ENCODE assay signal across 17 mouse cellular contexts in the genomic region with DNA sequence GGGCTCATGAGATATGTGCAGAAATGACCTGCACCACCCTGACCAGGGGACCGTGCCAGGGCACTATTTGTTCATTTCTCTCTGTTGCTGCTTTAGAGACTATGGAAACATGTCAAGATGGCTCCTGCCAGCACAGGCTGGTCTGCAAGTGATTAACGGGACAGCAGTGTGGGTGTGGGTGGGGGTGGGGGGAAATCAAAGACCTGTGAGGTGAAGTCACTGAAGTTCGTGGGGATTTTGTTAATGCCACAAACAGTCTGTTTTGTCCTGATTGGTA.
"Had no signal": no experiment of that assay in that cellular context is flagged by ENCODE, and none has a peak within 500 bp of the region (broad histone marks: within the 10 kb centered on the region; RNA-seq: fewer than 3 reads in every experiment).

No protein-coding gene starts in this region.

- H3K36me3 ChIP-seq: limb, embryonic 12.5 days; limb, embryonic 15.5 days; liver, embryonic 13.5 days; midbrain, embryonic 10.5 days; midbrain, embryonic 13.5 days; neural tube, embryonic 13.5 days had no signal

- H3K4me2 ChIP-seq: limb, embryonic 12.5 days; limb, embryonic 15.5 days; liver, embryonic 13.5 days; midbrain, embryonic 13.5 days; neural tube, embryonic 13.5 days had no signal

- H3K27me3 ChIP-seq: limb, embryonic 15.5 days; neural tube, embryonic 13.5 days had no signal

- ATAC-seq: midbrain, embryonic 13.5 days; midbrain, embryonic 16.5 days had no signal

- H3K9me3 ChIP-seq: limb, embryonic 15.5 days; liver, embryonic 13.5 days; megakaryocyte, embryonic 14.5 days; midbrain, embryonic 10.5 days; midbrain, embryonic 13.5 days; neural tube, embryonic 13.5 days had no signal

- DNase-seq: kidney, adult 18-20 months; kidney, adult 9 months; kidney, postnatal 25 days; layer of hippocampus, adult 9-11 months; liver, embryonic 13.5 days; lung, adult 2 months; thymus, adult 18-20 months; thymus, postnatal 36 days had no signal

- H3K4me3 ChIP-seq: layer of hippocampus, adult 2 months; limb, embryonic 12.5 days; limb, embryonic 15.5 days; liver, embryonic 13.5 days; megakaryocyte, embryonic 14.5 days; midbrain, embryonic 10.5 days; midbrain, embryonic 13.5 days; myocyte; neural tube, embryonic 13.5 days had no signal

- H3K4me1 ChIP-seq: limb, embryonic 15.5 days; liver, embryonic 13.5 days had no signal

- H3K9ac ChIP-seq: limb, embryonic 12.5 days; limb, embryonic 15.5 days; liver, embryonic 13.5 days; midbrain, embryonic 13.5 days; neural tube, embryonic 13.5 days had no signal

- H3K27ac ChIP-seq: layer of hippocampus, adult 2 months; limb, embryonic 12.5 days; limb, embryonic 15.5 days; liver, embryonic 13.5 days; midbrain, embryonic 10.5 days; midbrain, embryonic 13.5 days; neural tube, embryonic 13.5 days had no signal
